In the genomic region with DNA sequence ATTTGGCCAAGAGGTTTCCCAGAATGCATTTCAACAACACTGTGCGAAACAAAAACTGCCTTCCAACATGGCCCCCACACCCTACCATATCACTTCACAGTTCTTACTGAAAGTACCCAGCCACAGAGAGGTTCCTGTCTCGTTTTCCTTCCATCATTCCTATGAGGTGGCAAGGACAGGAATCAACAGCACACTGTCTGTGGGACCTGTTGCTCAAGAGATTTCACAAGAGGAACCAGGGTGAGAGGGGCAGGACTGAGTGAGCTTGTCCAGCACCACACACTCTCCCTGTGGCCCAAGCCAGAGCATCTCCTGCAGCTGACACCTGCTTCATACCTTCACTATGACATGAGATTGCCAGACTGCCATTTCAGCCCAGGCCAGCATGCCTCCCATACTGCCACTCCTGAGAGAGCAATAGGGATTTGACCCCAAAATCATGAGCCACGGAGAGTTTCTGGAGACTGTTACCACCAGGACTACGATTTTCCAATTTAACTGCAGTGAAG, we compare ENCODE assay signal across 12 mouse cellular contexts. TPM values are rescaled to one million over a fixed set of nuclear protein-coding genes. Genes with fewer than 3 reads are reported as not detected.
A peak's percentile ranks its signal among the peaks of the same experiment; 100 is the strongest.
DNase-seq lines count a peak whose midpoint lies in the region; ATAC-seq and TF ChIP-seq lines count a peak whose summit lies in the region.
"Had no signal": no experiment of that assay in that cellular context is flagged by ENCODE, and none has a peak within 500 bp of the region (broad histone marks: within the 10 kb centered on the region; RNA-seq: fewer than 3 reads in every experiment).

No protein-coding gene starts in this region.

- peak; percentile 25; the same call in 1 of the 2 replicates for ATAC-seq in midbrain, embryonic 11.5 days (ENCODE audit: low FRiP score)
- ATAC-seq in forebrain, embryonic 16.5 days, result no peak
- peak; percentile 26 for ATAC-seq in limb, embryonic 11.5 days (ENCODE audit: insufficient number of reproducible peaks, low FRiP score, low TSS enrichment, low read depth)
- no peak; the same call in none of the 2 replicates for ATAC-seq in neural tube, embryonic 14.5 days (ENCODE audit: low read depth)

- TF ChIP-seq CTCF in kidney, adult 2 months (conservative IDR thresholded peaks at IDR 0.05; ENCODE audit: insufficient read depth, insufficient read length, low read depth, low read length), result no peak

- no peak overlapping the region for H3K9ac ChIP-seq in midbrain, embryonic 11.5 days (ENCODE audit: low read length)
- H3K9ac ChIP-seq in forebrain, embryonic 16.5 days (replicated peaks; ENCODE audit: low read depth, low read length), result no peak overlapping the region
- no peak overlapping the region for H3K9ac ChIP-seq in limb, embryonic 11.5 days (ENCODE audit: low read length)
- no peak overlapping the region for H3K9ac ChIP-seq in neural tube, embryonic 14.5 days (replicated peaks; ENCODE audit: low read depth, low read length)
- H3K9ac ChIP-seq: heart, embryonic 15.5 days had no signal

- DNase-seq in midbrain, embryonic 11.5 days (ENCODE audit: low spot score, missing footprints), result no peak
- no peak for DNase-seq in midbrain, embryonic 10.5 days (ENCODE audit: low spot score)
- no peak for DNase-seq in limb, embryonic 11.5 days (ENCODE audit: low spot score)
- no peak for DNase-seq in c-Kit-positive CD71-positive TER-119-positive erythroid progenitor cells, embryonic 14.5 days (ENCODE audit: low spot score)
- DNase-seq in kidney, adult 2 months, result no peak
- DNase-seq in cerebellum, adult 9-10 months, result no peak
- DNase-seq: kidney, adult 8-10 months had no signal

- no peak overlapping the region for H3K4me3 ChIP-seq in midbrain, embryonic 11.5 days (ENCODE audit: low read depth, low read length)
- no peak overlapping the region for H3K4me3 ChIP-seq in midbrain, embryonic 10.5 days
- no peak overlapping the region for H3K4me3 ChIP-seq in forebrain, embryonic 16.5 days (replicated peaks; ENCODE audit: low read length)
- H3K4me3 ChIP-seq in limb, embryonic 11.5 days (ENCODE audit: low read depth, low read length), result no peak overlapping the region
- no peak overlapping the region for H3K4me3 ChIP-seq in neural tube, embryonic 14.5 days (ENCODE audit: low read depth, low read length)
- no peak overlapping the region for H3K4me3 ChIP-seq in kidney, adult 2 months (ENCODE audit: insufficient read depth, low read depth, low read length)
- H3K4me3 ChIP-seq: embryonic facial prominence, embryonic 13.5 days; heart, embryonic 15.5 days had no signal

- H3K4me2 ChIP-seq in midbrain, embryonic 11.5 days, result no peak overlapping the region
- no peak overlapping the region for H3K4me2 ChIP-seq in forebrain, embryonic 16.5 days (ENCODE audit: low read length)
- H3K4me2 ChIP-seq in limb, embryonic 11.5 days (ENCODE audit: low read depth, severe bottlenecking), result peak overlapping the region; percentile 10; the same call in 1 of the 2 replicates
- H3K4me2 ChIP-seq in neural tube, embryonic 14.5 days (ENCODE audit: low read depth, low read length), result no peak overlapping the region
- H3K4me2 ChIP-seq: embryonic facial prominence, embryonic 13.5 days; heart, embryonic 15.5 days had no signal

- TF ChIP-seq POLR2A in kidney, adult 2 months (IDR thresholded peaks at IDR 0.05; ENCODE audit: low read depth, low read length), result no peak

- no peaks in the 10 kb centered on the region for H3K27me3 ChIP-seq in midbrain, embryonic 11.5 days (ENCODE audit: control insufficient read depth, insufficient read depth, low read length)
- H3K27me3 ChIP-seq in midbrain, embryonic 10.5 days (ENCODE audit: low read depth, poor library complexity, severe bottlenecking), result peaks cover 21% of the 10 kb centered on the region
- no peaks in the 10 kb centered on the region for H3K27me3 ChIP-seq in forebrain, embryonic 16.5 days (replicated peaks; ENCODE audit: control insufficient read depth, insufficient read depth, low read length)
- 0 out of 2 replicates have a peak, but pooled peaks cover 3% of the 10 kb centered on the region for H3K27me3 ChIP-seq in limb, embryonic 11.5 days (ENCODE audit: control insufficient read depth, insufficient read depth, low read length)
- no peaks in the 10 kb centered on the region for H3K27me3 ChIP-seq in neural tube, embryonic 14.5 days (ENCODE audit: control insufficient read depth, insufficient read depth, low read length)
- no peaks in the 10 kb centered on the region for H3K27me3 ChIP-seq in kidney, adult 2 months (replicated peaks; ENCODE audit: control insufficient read depth, insufficient read depth, low read length)

- no peaks in the 10 kb centered on the region for H3K9me3 ChIP-seq in midbrain, embryonic 11.5 days (ENCODE audit: control insufficient read depth, low read length)
- no peaks in the 10 kb centered on the region for H3K9me3 ChIP-seq in midbrain, embryonic 10.5 days (replicated peaks)
- no peaks in the 10 kb centered on the region for H3K9me3 ChIP-seq in forebrain, embryonic 16.5 days (ENCODE audit: control insufficient read depth, low read length)
- H3K9me3 ChIP-seq in limb, embryonic 11.5 days (ENCODE audit: control insufficient read depth, low read length), result no peaks in the 10 kb centered on the region
- H3K9me3 ChIP-seq in neural tube, embryonic 14.5 days (ENCODE audit: control insufficient read depth, low read length), result no peaks in the 10 kb centered on the region
- H3K9me3 ChIP-seq: embryonic facial prominence, embryonic 13.5 days; heart, embryonic 15.5 days had no signal

- no peaks in the 10 kb centered on the region for H3K36me3 ChIP-seq in midbrain, embryonic 11.5 days (ENCODE audit: control insufficient read depth, insufficient read depth, low read length)
- peaks cover 5% of the 10 kb centered on the region; the same call in 1 of the 2 replicates for H3K36me3 ChIP-seq in midbrain, embryonic 10.5 days
- no peaks in the 10 kb centered on the region for H3K36me3 ChIP-seq in forebrain, embryonic 16.5 days (ENCODE audit: control insufficient read depth, insufficient read depth)
- no peaks in the 10 kb centered on the region for H3K36me3 ChIP-seq in limb, embryonic 11.5 days (ENCODE audit: control insufficient read depth, insufficient read depth, low read length)
- H3K36me3 ChIP-seq in neural tube, embryonic 14.5 days (ENCODE audit: control insufficient read depth, insufficient read depth, low read length), result no peaks in the 10 kb centered on the region
- H3K36me3 ChIP-seq in kidney, adult 2 months (ENCODE audit: control insufficient read depth, insufficient read depth, low read length), result no peaks in the 10 kb centered on the region
- H3K36me3 ChIP-seq: embryonic facial prominence, embryonic 13.5 days; heart, embryonic 15.5 days had no signal

- no peak overlapping the region for H3K27ac ChIP-seq in midbrain, embryonic 11.5 days (ENCODE audit: low read depth, low read length)
- H3K27ac ChIP-seq in midbrain, embryonic 10.5 days (replicated peaks), result no peak overlapping the region
- peak overlapping the region; percentile 17 for H3K27ac ChIP-seq in forebrain, embryonic 16.5 days (ENCODE audit: low read length)
- 0 out of 2 replicates have a peak overlapping the region, but pooled peaks have one; percentile 30 for H3K27ac ChIP-seq in limb, embryonic 11.5 days (replicated peaks; ENCODE audit: low read depth, low read length)
- H3K27ac ChIP-seq in neural tube, embryonic 14.5 days (ENCODE audit: low read depth, low read length), result 0 out of 2 replicates have a peak overlapping the region, but pooled peaks have one; percentile 35
- H3K27ac ChIP-seq in kidney, adult 2 months (ENCODE audit: insufficient read depth, low read depth, low read length), result no peak overlapping the region
- H3K27ac ChIP-seq: embryonic facial prominence, embryonic 13.5 days; heart, embryonic 15.5 days; macrophage had no signal

- 69% methylated on average over 4 of the region's 4 CpGs for WGBS in midbrain, embryonic 11.5 days
- 74% methylated on average over 4 of the region's 4 CpGs for WGBS in midbrain, embryonic 10.5 days
- WGBS in forebrain, embryonic 16.5 days, result 61% methylated on average over 4 of the region's 4 CpGs
- WGBS in limb, embryonic 11.5 days, result 31% methylated on average over 4 of the region's 4 CpGs
- 44% methylated on average over 4 of the region's 4 CpGs for WGBS in neural tube, embryonic 14.5 days
- WGBS in kidney, adult 2 months, result 75% methylated on average over 4 of the region's 4 CpGs

- H3K4me1 ChIP-seq in midbrain, embryonic 11.5 days (ENCODE audit: control insufficient read depth, insufficient read depth, low read length), result peaks cover 29% of the 10 kb centered on the region
- H3K4me1 ChIP-seq in midbrain, embryonic 10.5 days, result peaks cover 69% of the 10 kb centered on the region
- peaks cover 43% of the 10 kb centered on the region for H3K4me1 ChIP-seq in forebrain, embryonic 16.5 days (replicated peaks; ENCODE audit: control insufficient read depth, insufficient read depth, low read length)
- peaks cover 27% of the 10 kb centered on the region for H3K4me1 ChIP-seq in limb, embryonic 11.5 days (ENCODE audit: control insufficient read depth, insufficient read depth, low read length)
- peaks cover 29% of the 10 kb centered on the region for H3K4me1 ChIP-seq in neural tube, embryonic 14.5 days (ENCODE audit: control insufficient read depth, insufficient read depth, low read length)
- H3K4me1 ChIP-seq in kidney, adult 2 months (ENCODE audit: control insufficient read depth, insufficient read depth, low read length), result no peaks in the 10 kb centered on the region
- H3K4me1 ChIP-seq: heart, embryonic 15.5 days had no signal

RNA-seq across cellular contexts. Expression of gene Ccdc88c, which starts 39.0 kb away (rescaled TPM):
- polyA plus RNA-seq in midbrain, embryonic 11.5 days (2014; fragmentation: Nextera tagmentation; extraction: Ambion mirVana), result 11.0 TPM in 2 replicates
- 14.8 and 15.8 TPM in 2 replicates for polyA plus RNA-seq in midbrain, embryonic 10.5 days (2016; fragmentation: Nextera tagmentation; extraction: Ambion mirVana)
- polyA plus RNA-seq in forebrain, embryonic 16.5 days (2015; fragmentation: Nextera tagmentation; extraction: Ambion mirVana), result 18.1 and 20.7 TPM in 2 replicates
- polyA plus RNA-seq in limb, embryonic 11.5 days (2014; fragmentation: Nextera tagmentation; extraction: Ambion mirVana), result 3.2 and 3.4 TPM in 2 replicates
- polyA plus RNA-seq in neural tube, embryonic 14.5 days (2014; fragmentation: Nextera tagmentation; extraction: Ambion mirVana), result 13.6 and 14.6 TPM in 2 replicates
- 5.4 and 6.6 TPM in 2 replicates for polyA plus RNA-seq in kidney, adult 2 months (2012; rRNA removed)

Comparison
In these comparisons a context has a peak if more than half of its experiments do, and no peak if none do; other contexts are left out.
1. ATAC-seq: peak in midbrain, embryonic 11.5 days (single experiment) and limb, embryonic 11.5 days (single experiment); none in forebrain, embryonic 16.5 days (single experiment) and neural tube, embryonic 14.5 days (single experiment).
2. H3K27ac ChIP-seq: peak in forebrain, embryonic 16.5 days (single experiment), limb, embryonic 11.5 days (single experiment) and neural tube, embryonic 14.5 days (single experiment); none in midbrain, embryonic 11.5 days (single experiment), midbrain, embryonic 10.5 days (single experiment) and kidney, adult 2 months (single experiment).